Mouse (Mus musculus): ENCODE data around the gene S1pr3.

DNA sequence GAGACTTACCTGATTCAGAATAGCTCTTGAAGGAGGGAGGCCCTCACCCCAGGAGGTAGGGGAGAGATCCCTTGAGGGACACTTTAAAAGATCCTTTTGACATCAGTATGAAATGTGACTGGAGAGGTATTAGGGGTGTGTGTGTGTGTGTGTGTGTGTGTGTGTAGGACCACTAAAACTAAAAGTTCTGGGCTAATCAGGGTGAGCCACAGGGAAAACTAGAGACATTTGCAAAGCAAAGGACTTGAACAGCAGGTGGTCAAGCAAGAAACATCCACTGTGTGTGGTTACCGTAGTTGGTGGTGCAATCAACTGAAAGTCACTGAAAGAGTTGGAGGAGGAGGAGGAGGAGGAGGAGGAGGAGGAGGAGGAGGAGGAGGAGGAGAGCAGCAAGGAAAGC is 16.2 kb upstream of the S1pr3 start:
- TF ChIP-seq CTCF (IDR thresholded peaks at IDR 0.05; ENCODE audit: control insufficient read depth, insufficient read depth, low read length) (no peak), POLR2A (IDR thresholded peaks at IDR 0.05; ENCODE audit: borderline replicate concordance, control insufficient read depth, low read depth, low read length) (no peak)
